Mouse (Mus musculus): ENCODE measurements at regions not wholly inside any gene's neighbourhood (a gene's known extent, or its start where the extent isn't known, plus 50 kb on each side); places are given as distances from the start of the nearest gene placed in this dataset.

DNA sequence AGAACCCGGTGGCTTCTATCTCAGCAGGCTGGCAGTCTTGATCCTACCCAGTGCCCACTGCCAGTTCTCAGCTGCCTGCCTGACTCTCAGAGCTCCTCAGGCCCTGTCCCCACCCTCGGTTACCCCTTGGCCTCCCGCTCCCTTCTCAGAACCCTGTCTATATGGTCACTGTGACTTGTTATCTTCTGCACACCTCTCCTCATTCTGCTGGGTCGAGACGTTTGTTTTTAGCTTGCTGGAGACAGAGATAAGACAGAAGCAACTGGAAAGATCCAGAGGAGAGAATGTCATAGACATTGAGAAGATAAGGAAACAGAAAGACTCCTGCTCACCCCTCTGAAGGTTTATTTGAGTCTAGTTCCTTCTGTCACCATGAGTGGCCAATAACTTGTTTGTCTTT lies 53.8 kb upstream of the Phc1 start:
- peak; percentile 73 for ATAC-seq (replicated peaks; ENCODE audit: low read depth, poor library complexity, severe bottlenecking)

DNA sequence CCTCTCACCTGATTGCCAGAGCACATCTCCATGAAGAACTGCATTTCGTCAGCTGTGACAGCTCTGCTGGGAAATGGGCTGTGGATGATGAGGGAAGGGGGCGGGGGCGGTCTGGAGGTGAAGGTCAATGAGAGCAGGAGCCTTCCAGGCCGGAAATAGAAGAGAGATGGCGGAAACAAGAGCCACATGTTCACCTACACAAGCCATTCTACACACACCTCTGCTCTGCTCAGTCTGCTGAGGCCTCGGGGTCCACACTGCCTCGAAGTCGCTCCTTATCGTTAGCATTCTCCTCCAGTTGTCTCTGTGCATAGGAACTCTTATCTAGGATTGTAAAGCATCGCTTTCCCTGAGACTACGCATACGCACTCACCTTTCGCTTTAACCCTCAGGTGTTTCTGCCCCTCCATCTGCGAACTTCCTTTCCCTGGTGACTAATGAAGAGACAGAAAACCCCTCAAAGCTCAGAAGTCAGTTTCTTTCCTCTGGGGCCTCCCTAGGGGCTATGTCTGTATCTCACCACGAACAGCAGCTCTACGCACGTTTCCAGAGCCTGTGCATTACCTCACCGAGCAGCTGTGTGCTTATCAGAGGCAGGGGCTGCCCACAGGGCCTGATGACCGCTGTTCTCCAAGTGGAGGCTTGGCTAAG lies 53.0 kb upstream of the Phc1 start:
- ATAC-seq (replicated peaks; ENCODE audit: low read depth, poor library complexity, severe bottlenecking), result peak; percentile 69

DNA sequence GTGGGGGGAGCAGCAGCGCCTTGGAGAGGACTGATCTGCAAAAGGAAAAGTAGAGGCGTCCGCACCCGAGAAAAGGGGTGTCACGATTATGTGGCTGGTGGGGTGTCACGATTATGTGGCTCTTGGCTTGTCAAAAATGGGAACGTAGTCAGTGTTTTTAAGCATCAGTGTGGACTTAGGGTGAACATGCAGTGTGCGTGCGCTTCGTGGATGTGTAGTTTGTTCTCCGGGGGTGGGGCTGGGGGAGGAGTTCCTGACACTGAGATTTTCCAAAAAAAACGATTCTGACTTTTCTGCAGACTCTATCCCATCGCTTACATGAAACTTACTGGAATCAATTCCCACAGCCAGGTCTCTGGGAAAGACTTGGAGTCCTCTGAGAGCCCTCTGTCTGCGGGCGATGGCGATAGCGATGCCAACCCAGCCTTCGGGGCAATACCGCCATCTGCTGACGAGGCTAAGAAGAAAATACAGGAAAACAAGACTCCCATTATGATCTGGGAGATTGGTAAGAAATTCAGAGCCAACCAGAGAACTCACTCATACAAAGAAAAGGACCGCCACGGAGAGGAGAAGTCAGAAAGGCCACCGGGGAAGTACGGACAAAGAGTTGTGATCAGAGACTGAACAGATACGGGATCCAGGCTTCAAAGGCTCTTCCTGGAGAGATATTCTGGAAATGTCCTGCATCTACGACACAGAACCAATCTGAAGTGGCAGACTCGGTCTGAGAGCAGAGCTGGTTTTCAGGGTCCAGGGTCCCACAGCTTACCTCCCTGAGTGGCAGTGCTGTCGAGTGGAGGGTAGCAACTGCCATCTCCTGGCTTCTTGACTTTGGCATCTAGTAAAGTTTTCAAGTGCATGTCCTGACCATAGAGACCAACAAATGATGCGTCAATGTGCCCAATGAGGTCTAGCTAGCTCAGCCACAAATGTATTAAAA lies 51.6 kb upstream of the Phc1 start:
- peak; percentile 67 for ATAC-seq (replicated peaks; ENCODE audit: low read depth, poor library complexity, severe bottlenecking)

DNA sequence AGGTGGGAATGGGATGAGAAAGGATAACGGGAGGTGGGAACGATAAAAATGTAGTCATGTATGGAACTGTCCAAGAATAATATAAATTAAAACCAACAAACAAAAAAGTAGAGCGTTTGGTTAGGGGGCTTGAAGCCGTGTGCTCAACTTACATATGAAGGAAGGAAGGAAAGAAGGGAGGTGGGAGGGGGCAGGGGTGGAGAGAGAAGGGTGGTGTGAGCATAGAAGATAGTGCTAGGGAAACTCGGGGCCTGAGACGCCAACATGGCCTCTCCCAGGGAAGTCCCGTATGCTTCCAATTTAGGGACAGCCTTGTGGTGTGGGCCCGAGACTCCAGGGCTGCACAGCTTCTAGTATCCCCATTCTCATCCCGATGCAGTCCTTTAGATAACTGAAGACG lies 50.8 kb upstream of the Phc1 start:
- ATAC-seq (replicated peaks; ENCODE audit: low read depth, poor library complexity, severe bottlenecking), result no peak

DNA sequence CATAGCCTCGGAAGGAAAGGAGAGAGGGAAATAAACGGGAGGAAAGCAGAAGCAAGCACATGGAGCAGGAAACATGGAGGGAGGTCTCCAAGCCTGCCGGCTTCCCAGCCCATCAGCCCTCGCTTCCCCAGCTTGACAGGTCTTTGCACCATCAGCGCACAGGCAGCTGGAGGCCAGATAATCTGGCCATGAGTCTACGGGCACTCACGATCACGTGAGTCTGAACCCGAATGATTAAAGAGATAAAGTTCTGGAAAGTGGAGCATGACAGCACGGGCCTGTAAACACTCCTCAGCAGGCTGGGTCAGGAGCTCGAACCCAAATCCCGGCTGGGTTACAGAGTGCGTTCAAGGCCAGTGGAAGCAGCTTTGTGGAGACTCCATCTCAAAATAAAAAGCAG lies 50.4 kb upstream of the Phc1 start:
- no peak for ATAC-seq (replicated peaks; ENCODE audit: low read depth, poor library complexity, severe bottlenecking)

Data from common myeloid progenitor, adult 5-6 weeks (primary cell).